Mouse (Mus musculus): ENCODE measurements around the gene Slc9a3r1.
A peak's percentile ranks its signal among the peaks of the same experiment; 100 is the strongest.

The Slc9a3r1 gene

GRCm38 (mm10) chr11:115194693-115195092, 31.6 kb downstream of the Slc9a3r1 start:
- no peak for DNase-seq

- no peak for DNase-seq
Observed at GRCm38 (mm10) chr11:115195933-115196332, 32.8 kb downstream of the Slc9a3r1 start.

DNA sequence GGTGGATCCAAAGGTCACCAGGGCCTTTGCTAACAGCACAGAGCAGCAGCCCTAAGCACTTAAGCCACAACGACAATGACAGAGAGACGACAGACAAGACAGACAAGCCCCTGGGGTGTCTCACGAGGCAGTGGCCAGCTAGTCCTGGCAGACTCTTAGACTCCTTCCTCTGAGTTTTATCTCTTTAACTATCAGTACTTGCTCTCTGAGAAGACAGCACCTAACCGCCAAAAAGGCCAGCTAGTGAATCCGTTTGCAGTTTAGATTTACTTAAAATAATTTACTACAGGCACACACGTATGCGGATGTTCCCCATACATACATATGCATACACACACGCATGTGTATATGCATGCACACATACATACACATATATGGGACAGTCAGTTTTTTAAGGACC, 34.4 kb downstream of the Slc9a3r1 start:
- DNase-seq: no peak

DNA sequence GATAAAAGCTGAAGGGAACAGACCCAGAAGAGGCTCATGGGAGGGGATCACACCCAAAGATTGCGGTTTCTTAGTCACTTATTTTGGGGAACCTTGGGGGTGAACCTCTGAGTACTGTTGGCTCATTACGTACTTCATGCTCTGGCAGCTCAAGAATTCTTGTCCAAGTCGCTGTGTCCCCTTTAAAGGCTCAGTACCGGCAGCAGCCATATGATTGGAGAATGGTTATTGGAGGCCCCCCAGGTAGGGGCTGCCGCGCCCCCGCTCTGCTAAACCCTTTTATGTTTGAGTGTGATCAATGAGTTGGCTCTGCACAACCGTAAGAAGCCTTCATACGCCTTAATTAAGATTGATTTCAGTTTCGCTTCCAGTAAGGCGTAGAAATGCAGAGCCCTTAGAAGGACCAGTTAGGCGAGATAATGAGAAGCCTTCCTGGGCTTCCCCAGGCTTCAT, 35.8 kb downstream of the Slc9a3r1 start:
- no peak for DNase-seq

DNA sequence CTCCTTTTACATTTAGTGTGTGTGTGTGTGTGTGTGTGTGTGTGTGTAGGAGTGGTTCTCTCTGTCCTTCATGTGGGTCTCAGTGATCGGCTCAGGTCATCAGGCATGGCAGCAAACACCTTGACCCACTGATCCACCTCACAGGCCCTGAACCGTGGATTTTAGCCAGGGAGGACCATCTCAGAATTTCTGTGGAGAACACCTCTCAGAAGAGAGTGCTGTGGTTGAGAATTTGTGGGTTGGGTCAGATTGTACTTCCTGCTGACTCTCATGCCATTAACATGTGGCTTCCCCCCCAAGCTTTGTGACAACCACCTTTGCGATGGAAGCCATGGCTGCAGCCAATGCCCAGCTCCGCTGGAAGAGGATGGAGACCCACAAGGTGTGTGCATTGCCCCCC, 37.4 kb downstream of the Slc9a3r1 start:
- no peak for DNase-seq

DNA sequence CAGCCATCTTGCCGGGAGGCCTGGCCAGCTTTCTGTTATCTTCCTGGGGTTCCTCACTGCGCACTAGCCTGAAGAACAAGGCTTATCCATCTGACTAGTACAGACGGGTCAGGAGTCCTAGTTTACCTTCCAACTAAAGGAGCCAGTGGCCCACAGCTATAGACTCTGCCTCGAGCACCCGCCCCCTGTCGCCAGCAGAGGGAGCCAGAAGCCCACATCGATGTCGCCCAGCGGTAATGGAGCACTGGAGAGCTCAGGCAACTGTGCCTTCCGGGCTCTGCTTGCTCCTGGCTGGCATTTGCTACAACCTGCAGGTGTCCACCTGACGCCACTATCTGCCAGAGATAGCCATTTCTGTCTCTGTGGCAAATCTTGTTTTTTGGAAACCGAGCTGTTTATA, 39.2 kb downstream of the Slc9a3r1 start:
- peak; percentile 68 for DNase-seq

DNA sequence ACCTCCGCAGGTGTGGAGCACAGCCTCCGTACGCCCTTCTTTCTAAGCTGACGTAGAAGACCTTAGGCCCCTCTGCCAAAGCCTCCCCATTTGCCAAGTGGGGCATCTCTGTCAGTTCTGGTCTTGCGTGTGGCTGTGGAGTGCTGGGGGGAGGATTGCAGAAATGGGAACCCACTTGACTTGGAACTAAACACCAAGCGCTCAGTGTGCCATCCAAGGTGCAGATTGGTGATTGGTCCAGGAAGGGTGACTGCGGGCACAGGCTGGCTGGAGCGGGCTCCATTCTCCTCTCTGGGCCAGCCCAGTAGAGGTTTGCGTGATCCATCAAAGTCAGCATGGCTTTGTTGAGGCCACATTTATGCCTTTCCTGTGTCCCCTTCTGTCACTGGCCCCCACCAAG, 39.6 kb downstream of the Slc9a3r1 start:
- no peak for DNase-seq

- DNase-seq: no peak
Observed at GRCm38 (mm10) chr11:115208126-115208525, 45.0 kb downstream of the Slc9a3r1 start.

- no peak for DNase-seq
Observed at GRCm38 (mm10) chr11:115208776-115209732, 45.9 kb downstream of the Slc9a3r1 start.

DNA sequence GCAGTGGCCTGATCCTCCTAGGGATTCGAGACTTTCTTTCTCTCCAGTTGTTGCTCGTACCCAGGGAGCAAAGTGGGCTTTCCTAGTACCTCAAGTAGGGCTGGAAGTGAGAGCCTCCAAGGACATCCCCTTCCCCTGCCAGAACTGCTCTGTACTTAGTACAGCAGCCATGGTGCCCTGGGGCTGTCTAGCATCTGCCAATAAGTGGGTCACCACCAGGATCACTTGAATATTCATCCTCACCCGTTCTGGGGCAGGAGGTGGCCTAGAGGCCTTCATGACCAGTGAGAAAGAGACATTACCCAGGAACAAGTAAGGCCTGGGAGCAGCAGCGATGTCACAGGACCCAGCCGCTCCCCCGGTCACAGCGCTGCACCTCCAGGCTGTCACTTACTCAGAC, 46.8 kb downstream of the Slc9a3r1 start:
- DNase-seq: no peak

DNA sequence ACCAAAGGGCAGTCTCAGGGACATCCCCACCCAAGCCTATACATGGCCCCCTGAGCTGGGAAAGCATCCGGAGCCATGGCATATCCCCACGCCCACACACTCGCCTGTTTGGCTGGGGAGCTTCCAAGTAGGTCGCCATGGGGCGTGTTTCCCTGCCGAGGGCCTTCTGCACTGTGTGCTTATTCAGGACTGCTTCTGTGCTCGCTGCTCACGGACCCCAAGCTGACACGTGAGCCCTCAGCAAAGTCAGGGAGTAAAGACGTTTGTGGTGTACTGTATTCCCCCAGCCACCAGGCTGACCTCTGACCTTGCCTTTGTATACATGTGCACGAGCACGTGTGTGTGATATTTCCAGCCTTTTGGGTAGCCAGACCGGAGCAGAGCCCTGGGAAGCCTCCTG, 49.0 kb downstream of the Slc9a3r1 start:
- DNase-seq: no peak

DNA sequence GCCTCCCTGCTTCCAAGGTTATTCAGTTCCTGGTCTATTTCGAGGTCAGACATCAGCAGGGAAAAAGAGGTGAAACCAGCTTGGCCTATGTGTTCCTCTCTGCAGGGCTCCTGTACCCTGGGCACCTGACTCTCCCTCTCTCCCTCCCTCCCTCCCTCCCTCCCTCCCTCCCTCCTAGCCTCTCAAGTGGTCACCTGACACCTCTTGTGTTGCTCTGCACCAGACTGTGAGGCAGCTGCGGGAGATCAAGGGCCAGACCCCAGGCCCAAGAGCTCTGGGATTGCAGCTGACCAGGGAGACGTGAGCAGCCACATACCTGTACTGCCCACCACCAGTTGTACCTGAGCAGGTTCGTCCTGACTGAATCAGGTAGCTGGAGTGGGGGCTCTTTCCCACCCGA, 52.0 kb downstream of the Slc9a3r1 start:
- no peak for DNase-seq

DNA sequence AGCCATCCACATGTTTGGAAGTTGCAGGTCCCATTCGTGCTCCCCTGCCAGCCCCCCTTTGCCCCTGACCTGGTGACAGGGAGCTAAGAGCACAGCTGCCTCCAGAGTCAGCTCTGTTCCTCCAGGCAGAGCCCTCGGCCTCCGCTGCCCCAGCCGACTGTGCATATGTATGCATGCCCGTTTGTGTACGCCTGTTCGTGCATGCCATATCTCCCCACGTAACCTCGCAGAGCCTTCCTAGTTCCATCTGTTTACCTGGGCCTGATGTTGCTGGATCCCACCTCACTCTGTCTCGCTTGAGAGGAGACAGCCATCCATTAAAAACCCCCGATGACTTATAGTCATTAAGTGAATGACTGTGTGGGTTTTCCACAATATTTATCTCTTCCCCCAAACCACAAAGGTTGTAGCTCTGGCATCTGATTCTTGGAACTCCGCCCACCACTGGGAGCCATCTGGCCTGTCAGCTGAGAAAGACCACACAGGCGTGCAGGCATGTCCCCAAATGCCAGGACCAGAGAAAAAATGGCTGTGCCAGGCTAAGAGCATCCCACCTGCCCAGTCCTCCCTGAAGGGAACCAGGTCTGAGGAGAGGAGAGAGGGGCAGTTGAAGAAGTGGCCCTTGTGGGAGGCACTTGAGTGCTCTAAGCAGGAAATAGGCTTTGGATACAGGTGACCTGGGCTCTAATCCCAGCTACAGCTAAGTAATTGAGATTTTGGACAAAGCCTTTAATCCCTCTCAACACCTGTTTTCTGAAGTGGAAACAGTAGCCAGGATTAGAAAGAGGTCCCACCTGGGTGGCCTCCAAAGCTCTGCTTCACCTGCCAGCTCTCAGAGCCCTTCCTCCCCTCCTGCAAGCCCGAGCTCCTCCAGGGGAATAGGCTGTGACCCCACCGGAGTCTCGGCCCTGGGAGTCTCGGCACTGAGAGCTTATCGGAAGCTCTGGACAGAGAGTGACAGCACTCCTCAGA, 54.6 kb downstream of the Slc9a3r1 start:
- no peak for DNase-seq

- no peak for DNase-seq
Observed at GRCm38 (mm10) chr11:115219263-115219662, 56.1 kb downstream of the Slc9a3r1 start.

DNA sequence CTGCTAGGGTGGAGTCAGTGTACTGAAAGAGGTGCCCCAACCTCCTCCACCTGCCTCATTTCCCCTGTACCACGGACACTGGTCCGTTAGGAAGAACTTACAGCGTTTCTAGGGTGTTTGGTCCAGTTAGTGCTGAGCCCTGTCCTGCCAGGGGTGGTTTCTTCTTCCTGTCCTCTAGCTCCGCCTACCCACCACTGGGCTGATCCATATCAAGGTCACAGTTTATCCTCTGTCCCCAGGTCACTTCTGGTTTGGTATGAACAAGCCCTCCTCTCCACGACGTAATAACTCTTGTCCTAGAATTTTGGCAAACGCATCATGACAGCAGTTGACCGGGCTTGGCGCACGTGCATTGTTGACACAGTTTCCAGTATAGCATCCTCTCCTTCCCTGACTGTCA, 56.5 kb downstream of the Slc9a3r1 start:
- DNase-seq: no peak

DNA sequence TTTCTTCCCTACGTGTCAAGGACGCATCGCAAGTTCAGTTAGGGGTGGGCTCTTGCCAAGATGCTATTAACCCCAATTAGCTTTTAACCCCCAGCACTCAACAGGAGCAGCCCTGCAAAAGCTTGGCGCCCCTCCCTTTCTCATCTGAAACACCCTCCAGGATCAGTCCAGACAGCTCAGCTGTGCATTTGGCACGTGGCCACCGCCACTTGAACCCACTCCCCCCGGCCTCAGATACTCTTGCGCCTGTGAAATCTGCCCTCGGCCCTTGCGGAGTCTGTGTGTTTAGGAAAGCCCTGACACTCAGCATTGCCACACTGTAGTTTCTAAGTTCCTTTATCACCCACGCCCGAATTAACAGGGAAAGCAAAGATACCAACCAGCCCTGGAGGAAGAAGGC, 58.9 kb downstream of the Slc9a3r1 start:
- no peak for DNase-seq

DNA sequence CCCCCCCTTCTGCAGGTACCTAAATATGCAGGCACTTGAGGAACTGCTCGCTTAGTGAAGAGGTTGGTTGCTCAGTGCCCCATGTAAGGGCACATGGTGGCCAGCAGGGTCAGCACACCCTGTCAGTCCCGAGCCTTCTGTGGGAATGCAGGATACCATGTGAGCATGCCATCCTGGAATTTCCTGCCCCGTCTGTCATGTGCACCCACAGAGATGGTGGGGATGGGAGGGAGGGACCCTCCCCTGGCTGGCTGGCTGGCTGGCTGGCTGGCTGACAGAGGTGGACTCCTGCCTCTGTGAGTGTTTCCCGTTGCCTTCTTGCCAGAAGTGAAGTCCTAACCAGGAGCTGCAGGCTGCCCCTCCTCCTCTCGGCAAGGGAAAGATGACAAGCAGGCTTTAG, 59.4 kb downstream of the Slc9a3r1 start:
- no peak for DNase-seq

- no peak for DNase-seq
Observed at GRCm38 (mm10) chr11:115223451-115223850, 60.3 kb downstream of the Slc9a3r1 start.

- DNase-seq: no peak
Observed at GRCm38 (mm10) chr11:115223877-115224276, 60.7 kb downstream of the Slc9a3r1 start.

GRCm38 (mm10) chr11:115224889-115225288, 61.7 kb downstream of the Slc9a3r1 start:
- peak; percentile 18 for DNase-seq

GRCm38 (mm10) chr11:115225301-115225700, 62.2 kb downstream of the Slc9a3r1 start:
- DNase-seq: no peak

GRCm38 (mm10) chr11:115226811-115227491, 63.8 kb downstream of the Slc9a3r1 start:
- DNase-seq: no peak

DNA sequence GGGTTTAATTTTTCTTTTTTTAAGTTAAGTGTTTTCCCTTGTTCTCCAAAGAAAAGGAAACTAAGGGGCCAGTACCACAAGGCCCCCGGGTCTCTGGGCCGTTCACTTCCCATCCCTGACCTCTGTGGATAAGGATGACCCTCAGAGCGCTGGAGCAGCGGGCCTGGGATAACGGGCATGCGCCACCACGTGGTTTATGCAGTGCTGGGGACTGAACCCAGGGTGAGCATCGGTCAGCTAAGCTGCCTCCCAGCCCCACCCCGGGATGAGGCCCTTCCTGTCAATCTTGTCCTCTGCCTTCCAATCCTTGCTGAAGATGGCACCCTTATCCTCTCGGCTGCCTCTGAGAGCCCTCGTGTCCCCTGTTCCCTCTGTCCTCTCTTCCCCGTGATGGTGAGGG, 64.5 kb downstream of the Slc9a3r1 start:
- no peak for DNase-seq

All from right cerebral cortex, postnatal 25 days (tissue).